7 mouse cellular contexts compared by ENCODE assay signal in genomic region chr5:23386562-23387312, GRCm38 (mm10). TPM values are rescaled to one million over a fixed set of nuclear protein-coding genes. Genes with fewer than 3 reads are reported as not detected.
DNase-seq lines count a peak whose midpoint lies in the region; ATAC-seq lines count a peak whose summit lies in the region.

No protein-coding gene starts in this region.

- no peaks in the 10 kb centered on the region for H3K27me3 ChIP-seq in intestine, embryonic 15.5 days (replicated peaks)

- peak; percentile 92 for ATAC-seq in activated CD4-positive, CD25-positive, alpha-beta regulatory T cell, adult 4 months
- peak; percentile 96 for ATAC-seq in intestine, embryonic 15.5 days
- ATAC-seq in megakaryocyte-erythroid progenitor cell, adult 5-6 weeks (replicated peaks; ENCODE audit: low FRiP score, low TSS enrichment, poor library complexity, severe bottlenecking): peak; percentile 99

- H3K9me3 ChIP-seq in intestine, embryonic 15.5 days: no peaks in the 10 kb centered on the region

- H3K4me1 ChIP-seq in intestine, embryonic 15.5 days (replicated peaks): 0 out of 2 replicates have a peak, but pooled peaks cover 3% of the 10 kb centered on the region

- intact Hi-C loops in gastrocnemius, postnatal 36 days (cut with DNase I): no loop called here
- intact Hi-C loops in left cerebral cortex, postnatal 14 days (cut with DNase I): no loop called here

- H3K4me3 ChIP-seq in intestine, embryonic 15.5 days (replicated peaks): peak overlapping the region; percentile 37

- H3K27ac ChIP-seq in intestine, embryonic 15.5 days: peak overlapping the region; percentile 74

- peak overlapping the region; percentile 26; the same call in 1 of the 2 replicates for H3K9ac ChIP-seq in intestine, embryonic 15.5 days

- H3K36me3 ChIP-seq in intestine, embryonic 15.5 days: no peaks in the 10 kb centered on the region

- H3K4me2 ChIP-seq in intestine, embryonic 15.5 days (replicated peaks): peak overlapping the region; percentile 73

- 2% methylated on average over 22 of the region's 22 CpGs for WGBS in intestine, embryonic 15.5 days

- DNase-seq in embryo, embryonic 11 days: peak; percentile 92
- peak; percentile 82 for DNase-seq in gastrocnemius, postnatal 36 days
- peak; percentile 78 to 91 for DNase-seq in left cerebral cortex, postnatal 14 days (ENCODE audit: low spot score in 2 of 2)
- peak; percentile 80 for DNase-seq in right cerebral cortex, postnatal 25 days

RNA-seq across cellular contexts. Expression of gene Kmt2e, which starts 47.5 kb away (rescaled TPM):
- 100 to 1,000 TPM; 171 to 206 TPM for polyA plus RNA-seq in activated CD4-positive, CD25-positive, alpha-beta regulatory T cell, adult 4 months (2017; shearing (Covaris generic))
- 10 to 100 TPM; 22.2 to 25.6 TPM for total RNA-seq in gastrocnemius, postnatal 36 days (2021)
- polyA plus RNA-seq in intestine, embryonic 15.5 days (2015; fragmentation: Nextera tagmentation; extraction: Ambion mirVana): 77.2 and 86.4 TPM in 2 replicates
- 100 to 1,000 TPM; 103 to 107 TPM for total RNA-seq in left cerebral cortex, postnatal 14 days (2021)
- total RNA-seq in megakaryocyte-erythroid progenitor cell, adult 5-6 weeks (2014; fragmentation: Nextera tagmentation): 76.3 and 85.2 TPM in 2 replicates
- total RNA-seq in megakaryocyte-erythroid progenitor cell, adult 5-6 weeks (2017): 36.9 and 85.3 TPM in 2 replicates

Comparison
In these comparisons a context has a peak if more than half of its experiments do, and no peak if none do; other contexts are left out.
1. Peak in every context shown above with its lines: DNase-seq, ATAC-seq, H3K4me3 ChIP-seq and H3K27ac ChIP-seq.